Mouse (Mus musculus): ENCODE results near the gene Itpr1. TPM values are rescaled to one million over a fixed set of nuclear protein-coding genes. Genes with fewer than 3 reads are reported as not detected.
"Not testable (repeated sequence)": the region's sequence is repeated elsewhere in the genome, so short reads cannot be mapped to it uniquely, and the experiment has no call there.

Gene Itpr1
- polyA plus RNA-seq, 1 experiment from 2014 or later: 8.3 TPM

- not testable (repeated sequence) for H3K36me3 ChIP-seq (ENCODE audit: control insufficient read depth, insufficient read depth, low read length); H3K4me1 ChIP-seq (replicated peaks; ENCODE audit: control insufficient read depth, insufficient read depth, low read length); H3K9ac ChIP-seq (ENCODE audit: low read depth, low read length); H3K4me3 ChIP-seq (ENCODE audit: low read depth, low read length); ATAC-seq (replicated peaks; ENCODE audit: low FRiP score); DNase-seq (ENCODE audit: low spot score); H3K4me2 ChIP-seq; H3K27ac ChIP-seq (ENCODE audit: low read depth, low read length); H3K27me3 ChIP-seq (replicated peaks; ENCODE audit: control insufficient read depth, insufficient read depth, low read length); H3K9me3 ChIP-seq (ENCODE audit: control insufficient read depth, low read length)
- WGBS: 68% methylated on average over 18 of the region's 18 CpGs
These were observed 352.6 kb downstream of the Itpr1 start for GRCm38 (mm10) chr6:108565447-108565846.

- Histone ChIP-seq H3K4me1 (replicated peaks; ENCODE audit: control insufficient read depth, insufficient read depth, low read length) (peaks cover 8% of the 10 kb centered on the region), H3K9ac (ENCODE audit: low read depth, low read length) (no peak overlapping the region), H3K9me3 (ENCODE audit: control insufficient read depth, low read length) (no peaks in the 10 kb centered on the region), H3K4me3 (ENCODE audit: low read depth, low read length) (no peak overlapping the region), H3K27ac (ENCODE audit: low read depth, low read length) (no peak overlapping the region), H3K4me2 (no peak overlapping the region), H3K27me3 (replicated peaks; ENCODE audit: control insufficient read depth, insufficient read depth, low read length) (no peaks in the 10 kb centered on the region), H3K36me3 (ENCODE audit: control insufficient read depth, insufficient read depth, low read length) (no peaks in the 10 kb centered on the region)
- no peak for DNase-seq (ENCODE audit: low spot score)
- no peak for ATAC-seq (replicated peaks; ENCODE audit: low FRiP score)
These were observed 353.7 kb downstream of the Itpr1 start for GRCm38 (mm10) chr6:108566549-108566948.

GRCm38 (mm10) chr6:108569460-108570187 is 356.7 kb downstream of the Itpr1 start:
- Histone ChIP-seq H3K9me3 (ENCODE audit: control insufficient read depth, low read length) (no peaks in the 10 kb centered on the region), H3K9ac (ENCODE audit: low read depth, low read length) (no peak overlapping the region), H3K4me3 (ENCODE audit: low read depth, low read length) (no peak overlapping the region), H3K27me3 (replicated peaks; ENCODE audit: control insufficient read depth, insufficient read depth, low read length) (no peaks in the 10 kb centered on the region), H3K27ac (ENCODE audit: low read depth, low read length) (no peak overlapping the region), H3K36me3 (ENCODE audit: control insufficient read depth, insufficient read depth, low read length) (no peaks in the 10 kb centered on the region), H3K4me1 (replicated peaks; ENCODE audit: control insufficient read depth, insufficient read depth, low read length) (peaks cover 11% of the 10 kb centered on the region), H3K4me2 (no peak overlapping the region)
- WGBS: 68% methylated on average over 7 of the region's 7 CpGs
- DNase-seq (ENCODE audit: low spot score) (no peak), ATAC-seq (replicated peaks; ENCODE audit: low FRiP score) (no peak)

DNA sequence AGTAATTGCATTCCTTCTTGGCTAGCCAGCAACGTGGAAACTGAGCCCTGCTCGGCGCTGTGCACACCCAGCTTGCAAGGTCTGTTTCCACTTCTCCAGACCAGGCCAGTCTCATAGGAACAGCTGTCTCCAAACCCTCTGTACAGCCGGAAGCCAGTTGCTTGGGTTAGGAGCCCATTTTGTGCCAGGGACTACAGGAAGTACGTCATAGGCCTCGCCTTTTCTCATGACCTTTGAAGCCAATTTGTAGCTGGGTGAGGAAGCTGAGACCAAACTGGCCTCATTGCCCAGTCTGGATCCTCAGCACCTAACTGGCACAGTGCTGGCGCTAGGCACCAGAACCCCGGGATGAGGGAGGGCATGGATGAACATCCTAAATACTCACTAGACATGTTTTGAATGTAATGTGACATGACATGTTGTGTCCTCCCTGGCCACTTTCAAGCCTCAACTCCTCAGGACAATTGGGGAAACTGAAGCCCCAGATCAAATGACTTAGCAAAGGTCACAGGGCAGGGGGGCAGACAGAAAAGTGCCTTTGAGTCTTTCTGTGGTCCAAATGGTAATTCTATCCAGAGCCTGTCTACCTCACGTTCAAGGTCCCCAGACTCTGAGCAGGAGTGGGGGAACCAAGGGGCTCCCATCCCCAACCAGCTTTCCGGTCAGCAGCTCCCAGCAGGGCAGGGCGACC is 357.6 kb downstream of the Itpr1 start:
- peak overlapping the region; percentile 41 for H3K4me3 ChIP-seq (ENCODE audit: low read depth, low read length)
- H3K4me2 ChIP-seq: peak overlapping the region; percentile 63
- no peak for DNase-seq (ENCODE audit: low spot score)
- peak overlapping the region; percentile 21; the same call in 1 of the 2 replicates for H3K9ac ChIP-seq (ENCODE audit: low read depth, low read length)
- peaks cover 11% of the 10 kb centered on the region for H3K4me1 ChIP-seq (replicated peaks; ENCODE audit: control insufficient read depth, insufficient read depth, low read length)
- H3K27me3 ChIP-seq (replicated peaks; ENCODE audit: control insufficient read depth, insufficient read depth, low read length): no peaks in the 10 kb centered on the region
- 44% methylated on average over 11 of the region's 11 CpGs for WGBS
- peak overlapping the region; percentile 9; the same call in 1 of the 2 replicates for H3K27ac ChIP-seq (ENCODE audit: low read depth, low read length)
- no peaks in the 10 kb centered on the region for H3K36me3 ChIP-seq (ENCODE audit: control insufficient read depth, insufficient read depth, low read length)
- H3K9me3 ChIP-seq (ENCODE audit: control insufficient read depth, low read length): no peaks in the 10 kb centered on the region
- ATAC-seq (replicated peaks; ENCODE audit: low FRiP score): no peak

- Histone ChIP-seq H3K4me1 (replicated peaks; ENCODE audit: control insufficient read depth, insufficient read depth, low read length) (peaks cover 11% of the 10 kb centered on the region), H3K27me3 (replicated peaks; ENCODE audit: control insufficient read depth, insufficient read depth, low read length) (no peaks in the 10 kb centered on the region), H3K27ac (ENCODE audit: low read depth, low read length) (peak overlapping the region; percentile 9; the same call in 1 of the 2 replicates), H3K9me3 (ENCODE audit: control insufficient read depth, low read length) (no peaks in the 10 kb centered on the region), H3K9ac (ENCODE audit: low read depth, low read length) (peak overlapping the region; percentile 21; the same call in 1 of the 2 replicates), H3K4me3 (ENCODE audit: low read depth, low read length) (peak overlapping the region; percentile 41), H3K4me2 (peak overlapping the region; percentile 63), H3K36me3 (ENCODE audit: control insufficient read depth, insufficient read depth, low read length) (no peaks in the 10 kb centered on the region)
- ATAC-seq (replicated peaks; ENCODE audit: low FRiP score): peak; percentile 78
- peak; percentile 74 for DNase-seq (ENCODE audit: low spot score)
- WGBS: 1% methylated on average over 21 of the region's 21 CpGs
These were observed 358.2 kb downstream of the Itpr1 start for GRCm38 (mm10) chr6:108571042-108571590.

- Histone ChIP-seq H3K4me2 (no peak overlapping the region), H3K27ac (ENCODE audit: low read depth, low read length) (no peak overlapping the region)
- no peak for DNase-seq (ENCODE audit: low spot score)
These were observed 359.8 kb downstream of the Itpr1 start for GRCm38 (mm10) chr6:108572646-108573045.

DNA sequence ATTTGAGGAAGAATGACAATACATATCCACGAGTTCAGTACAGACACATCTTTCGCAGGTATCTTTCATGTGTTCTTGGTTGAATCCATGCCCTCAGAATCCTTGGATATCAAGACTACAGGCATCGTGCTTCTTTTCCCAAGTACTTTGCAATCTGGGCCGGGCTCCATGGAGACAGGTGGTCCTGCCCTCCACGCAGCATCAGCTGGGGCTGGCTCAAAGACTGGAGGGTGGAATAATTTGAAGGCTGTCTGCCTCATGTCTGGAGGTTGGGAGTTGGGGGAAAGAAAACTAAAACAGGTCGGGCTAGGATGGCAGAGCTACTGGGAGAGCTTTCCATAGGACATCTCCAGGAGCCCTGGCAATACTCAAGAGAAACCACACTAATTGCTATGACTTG is 364.2 kb downstream of the Itpr1 start:
- ATAC-seq (replicated peaks; ENCODE audit: low FRiP score) (no peak), DNase-seq (ENCODE audit: low spot score) (no peak)
- Histone ChIP-seq H3K36me3 (ENCODE audit: control insufficient read depth, insufficient read depth, low read length) (no peaks in the 10 kb centered on the region), H3K27ac (ENCODE audit: low read depth, low read length) (no peak overlapping the region), H3K4me1 (replicated peaks; ENCODE audit: control insufficient read depth, insufficient read depth, low read length) (no peaks in the 10 kb centered on the region), H3K9me3 (ENCODE audit: control insufficient read depth, low read length) (no peaks in the 10 kb centered on the region), H3K4me3 (ENCODE audit: low read depth, low read length) (no peak overlapping the region), H3K9ac (ENCODE audit: low read depth, low read length) (no peak overlapping the region), H3K4me2 (no peak overlapping the region), H3K27me3 (replicated peaks; ENCODE audit: control insufficient read depth, insufficient read depth, low read length) (no peaks in the 10 kb centered on the region)
- WGBS: 81% methylated on average over 6 of the region's 6 CpGs

More at GRCm38 (mm10) chr6:108572646-108573045, 359.8 kb downstream of the Itpr1 start:
- no peak overlapping the region for H3K9ac ChIP-seq (ENCODE audit: low read depth, low read length)
- no peaks in the 10 kb centered on the region for H3K9me3 ChIP-seq (ENCODE audit: control insufficient read depth, low read length)
- H3K4me3 ChIP-seq (ENCODE audit: low read depth, low read length): no peak overlapping the region
- no peaks in the 10 kb centered on the region for H3K36me3 ChIP-seq (ENCODE audit: control insufficient read depth, insufficient read depth, low read length)
- 71% methylated on average over 7 of the region's 7 CpGs for WGBS
- no peaks in the 10 kb centered on the region for H3K27me3 ChIP-seq (replicated peaks; ENCODE audit: control insufficient read depth, insufficient read depth, low read length)
- H3K4me1 ChIP-seq (replicated peaks; ENCODE audit: control insufficient read depth, insufficient read depth, low read length): peaks cover 11% of the 10 kb centered on the region
- no peak for ATAC-seq (replicated peaks; ENCODE audit: low FRiP score)

- 80% methylated on average over 3 of the region's 3 CpGs for WGBS
- H3K27ac ChIP-seq (ENCODE audit: low read depth, low read length): no peak overlapping the region
- H3K27me3 ChIP-seq (replicated peaks; ENCODE audit: control insufficient read depth, insufficient read depth, low read length): no peaks in the 10 kb centered on the region
- H3K36me3 ChIP-seq (ENCODE audit: control insufficient read depth, insufficient read depth, low read length): no peaks in the 10 kb centered on the region
- ATAC-seq (replicated peaks; ENCODE audit: low FRiP score) (no peak), DNase-seq (ENCODE audit: low spot score) (no peak)
- H3K4me1 ChIP-seq (replicated peaks; ENCODE audit: control insufficient read depth, insufficient read depth, low read length): no peaks in the 10 kb centered on the region
- no peak overlapping the region for H3K9ac ChIP-seq (ENCODE audit: low read depth, low read length)
- H3K9me3 ChIP-seq (ENCODE audit: control insufficient read depth, low read length): no peaks in the 10 kb centered on the region
- H3K4me2 ChIP-seq: no peak overlapping the region
- H3K4me3 ChIP-seq (ENCODE audit: low read depth, low read length): no peak overlapping the region
These were observed 375.5 kb downstream of the Itpr1 start for GRCm38 (mm10) chr6:108588426-108588825.

Data from liver, embryonic 11.5 days (tissue).